Mouse (Mus musculus) heart, embryonic 12.5 days (tissue): Measurements from ENCODE around the gene Rps6ka5. TPM values are rescaled to one million over a fixed set of nuclear protein-coding genes. Genes with fewer than 3 reads are reported as not detected.
A peak's percentile ranks its signal among the peaks of the same experiment; 100 is the strongest.

ENCODE experiments used
- ATAC-seq: fragments of 200-750 bp; cut with Nextera tagmentation; 2 replicates; pipeline ENCODE4 v1.8.0; 2017; ENCODE audit warnings: moderate TSS enrichment, moderate library complexity; ENCODE audit not compliant: insufficient number of reproducible peaks, low FRiP score
- H3K27ac ChIP-seq: fragments of 300-500 bp; sonication (generic); 2 replicates; pipeline ENCODE4 v1.5.1; 2016; ENCODE audit warnings: mild to moderate bottlenecking, moderate library complexity; ENCODE audit not compliant: poor library complexity, severe bottlenecking
- H3K27me3 ChIP-seq: fragments of 300-500 bp; sonication (generic); replicated peaks from 2 replicates; pipeline ENCODE4 v1.6.1; 2016; ENCODE audit warnings: mild to moderate bottlenecking, moderate library complexity
- H3K36me3 ChIP-seq: fragments of 300-500 bp; sonication (generic); 2 replicates; pipeline ENCODE4 v1.6.1; 2016; ENCODE audit warnings: mild to moderate bottlenecking, moderate library complexity
- H3K4me1 ChIP-seq: fragments of 300-500 bp; sonication (generic); replicated peaks from 2 replicates; pipeline ENCODE4 v1.6.1; 2016; ENCODE audit warnings: mild to moderate bottlenecking
- H3K4me2 ChIP-seq: fragments of 300-500 bp; sonication (generic); 2 replicates; pipeline ENCODE4 v1.6.1; 2016; ENCODE audit warnings: mild to moderate bottlenecking, moderate library complexity
- H3K4me3 ChIP-seq: fragments of 300-500 bp; sonication (generic); 2 replicates; pipeline ENCODE4 v1.5.1; 2016; ENCODE audit warnings: mild to moderate bottlenecking
- H3K9ac ChIP-seq: fragments of 300-500 bp; sonication (generic); 2 replicates; pipeline ENCODE4 v1.6.1; 2016; ENCODE audit warnings: mild to moderate bottlenecking, moderate library complexity
- H3K9me3 ChIP-seq: fragments of 300-500 bp; sonication (generic); replicated peaks from 2 replicates; pipeline ENCODE4 v1.6.1; 2016; ENCODE audit warnings: mild to moderate bottlenecking, moderate library complexity
- WGBS: fragments of 180-500 bp; shearing (Covaris S2); methylation state at CpG from one replicate; pipeline ENCODE4 v1.1.7; 2016; 5-methylcytosine and 5-hydroxymethylcytosine counted together
- polyA plus RNA-seq: library from polyadenylated mRNA; unstranded; fragments of >200 nt; fragmentation: Nextera tagmentation; extraction: Ambion mirVana; gene quantifications from 2 replicates; pipeline ENCODE4 v1.2.1, GENCODE M21; 2016

The Rps6ka5 gene
- polyA plus RNA-seq, 1 experiment from 2014 or later: 5.4 TPM

DNA sequence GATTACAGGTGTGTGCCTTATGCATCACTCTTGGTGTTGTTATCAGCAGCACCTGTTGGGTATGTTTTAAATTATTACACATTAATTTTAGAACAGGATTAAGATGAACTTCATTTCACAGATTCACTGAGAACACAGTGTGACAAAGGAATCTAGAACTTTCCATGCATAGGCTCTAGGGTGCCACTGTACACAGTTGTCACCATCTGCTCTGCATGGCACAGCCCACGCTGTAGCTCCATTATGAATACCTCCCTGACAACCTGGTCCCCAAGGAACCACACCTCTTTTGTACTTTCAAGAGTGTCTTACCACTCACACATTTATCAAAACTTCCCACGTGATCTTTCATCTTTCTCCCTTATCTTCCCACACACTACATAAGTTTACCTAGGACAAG is 140.2 kb downstream of the Rps6ka5 start:
- Histone ChIP-seq H3K4me3 (no peak overlapping the region), H3K9ac (no peak overlapping the region), H3K9me3 (no peaks in the 10 kb centered on the region), H3K4me2 (no peak overlapping the region), H3K27me3 (no peaks in the 10 kb centered on the region), H3K36me3 (no peaks in the 10 kb centered on the region), H3K27ac (no peak overlapping the region), H3K4me1 (no peaks in the 10 kb centered on the region)
- 79% methylated on average over 2 of the region's 2 CpGs for WGBS
- ATAC-seq: no peak

DNA sequence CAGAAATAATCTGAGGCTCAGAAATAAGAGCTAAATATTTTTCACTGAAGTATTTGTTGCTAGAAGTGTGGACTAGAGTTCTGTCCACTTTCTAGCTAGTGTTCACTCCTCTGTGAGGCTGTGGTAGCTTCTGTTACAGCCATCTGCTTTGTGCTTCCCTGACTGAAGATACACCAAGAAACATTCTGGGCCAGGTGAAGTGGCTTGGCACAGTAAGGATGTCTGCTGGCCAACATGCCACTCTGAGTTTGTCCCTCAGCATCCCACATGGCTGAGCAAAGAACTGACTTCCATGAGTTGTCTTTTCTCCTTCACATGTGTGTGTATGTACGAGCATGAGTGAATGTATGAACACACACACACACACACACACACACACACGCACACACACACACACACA is 147.6 kb downstream of the Rps6ka5 start:
- Histone ChIP-seq H3K9ac (no peak overlapping the region), H3K4me2 (no peak overlapping the region), H3K27me3 (no peaks in the 10 kb centered on the region), H3K4me1 (no peaks in the 10 kb centered on the region), H3K9me3 (no peaks in the 10 kb centered on the region), H3K36me3 (no peaks in the 10 kb centered on the region), H3K27ac (no peak overlapping the region), H3K4me3 (no peak overlapping the region)
- 78% methylated on average over 2 of the region's 2 CpGs for WGBS
- no peak for ATAC-seq

DNA sequence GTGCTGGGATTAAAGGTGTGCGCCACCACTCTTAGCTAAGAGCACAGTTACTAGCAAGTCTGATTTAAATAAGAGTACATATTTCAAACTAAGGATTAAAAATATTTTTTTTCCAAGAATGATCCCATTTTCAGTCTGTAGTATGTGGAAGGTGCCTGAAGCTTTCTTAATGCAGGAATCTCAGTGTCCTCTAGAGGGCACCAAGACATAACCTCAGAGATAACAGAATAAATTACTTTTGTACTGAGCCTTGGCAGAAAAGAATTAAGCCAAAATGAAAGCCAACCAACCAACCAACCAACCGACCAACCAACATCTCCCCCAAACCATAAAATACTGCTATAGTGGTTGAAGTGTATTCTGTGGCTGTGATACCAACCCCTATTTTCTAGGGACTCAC is 148.5 kb downstream of the Rps6ka5 start:
- Histone ChIP-seq H3K27me3 (no peaks in the 10 kb centered on the region), H3K9ac (no peak overlapping the region), H3K9me3 (no peaks in the 10 kb centered on the region), H3K27ac (no peak overlapping the region), H3K4me2 (no peak overlapping the region), H3K36me3 (no peaks in the 10 kb centered on the region), H3K4me3 (no peak overlapping the region), H3K4me1 (no peaks in the 10 kb centered on the region)
- 46% methylated on average over 2 of the region's 2 CpGs for WGBS
- ATAC-seq: no peak

DNA sequence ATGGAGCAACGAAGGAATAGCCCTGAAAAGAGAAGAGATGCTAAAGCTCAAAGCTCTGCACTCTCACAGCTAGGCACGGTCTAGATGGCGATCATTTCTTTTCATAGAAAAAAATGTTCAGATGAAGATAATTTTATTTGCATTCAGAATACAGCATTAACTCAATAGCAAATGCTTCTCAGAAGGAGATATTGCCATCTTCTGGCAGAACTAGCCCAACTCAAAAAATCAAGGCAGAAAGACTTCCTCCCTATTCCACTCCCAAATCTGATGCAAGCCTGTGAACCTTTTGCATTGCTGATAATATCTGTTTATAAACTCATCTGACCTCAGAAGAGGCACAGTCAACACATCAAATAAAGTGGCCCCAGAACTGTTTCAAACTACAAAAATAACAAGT is 151.0 kb downstream of the Rps6ka5 start:
- Histone ChIP-seq H3K4me3 (no peak overlapping the region), H3K27me3 (no peaks in the 10 kb centered on the region), H3K36me3 (0 out of 2 replicates have a peak, but pooled peaks cover 3% of the 10 kb centered on the region), H3K9me3 (no peaks in the 10 kb centered on the region), H3K4me1 (no peaks in the 10 kb centered on the region), H3K27ac (no peak overlapping the region), H3K4me2 (no peak overlapping the region), H3K9ac (no peak overlapping the region)
- no peak for ATAC-seq
- 86% methylated on average over 3 of the region's 3 CpGs for WGBS

DNA sequence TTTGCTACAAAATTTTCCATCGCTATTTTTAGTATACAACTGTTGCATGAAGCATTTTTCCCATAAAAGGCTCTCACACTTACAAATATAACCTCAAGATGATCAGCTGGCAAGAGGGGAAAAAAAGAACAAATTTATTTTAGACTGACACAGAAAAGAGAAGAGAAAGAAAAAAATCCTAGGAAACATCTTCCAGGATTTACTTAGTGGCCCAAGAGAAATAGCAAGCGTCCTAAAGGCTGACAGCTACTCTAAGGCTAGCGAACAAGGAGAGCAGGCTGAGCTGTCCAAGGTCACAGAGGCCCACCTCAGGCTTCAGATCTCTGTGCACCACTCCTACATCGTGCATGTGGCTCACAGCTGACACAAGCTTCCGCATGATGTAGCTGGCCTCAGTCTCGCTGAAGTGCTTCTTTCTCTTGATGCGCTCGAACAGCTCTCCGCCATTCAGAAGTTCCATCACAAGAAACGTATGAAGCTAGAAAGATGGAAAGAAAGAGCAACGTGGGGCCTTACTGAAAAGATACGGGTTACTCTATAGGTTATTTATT is 156.2 kb downstream of the Rps6ka5 start:
- Histone ChIP-seq H3K4me1 (no peaks in the 10 kb centered on the region), H3K36me3 (0 out of 2 replicates have a peak, but pooled peaks cover 3% of the 10 kb centered on the region), H3K9ac (no peak overlapping the region), H3K9me3 (no peaks in the 10 kb centered on the region), H3K27me3 (no peaks in the 10 kb centered on the region), H3K4me3 (no peak overlapping the region), H3K27ac (peak overlapping the region; percentile 51; the same call in 1 of the 2 replicates), H3K4me2 (no peak overlapping the region)
- no peak for ATAC-seq
- 63% methylated on average over 12 of the region's 12 CpGs for WGBS

DNA sequence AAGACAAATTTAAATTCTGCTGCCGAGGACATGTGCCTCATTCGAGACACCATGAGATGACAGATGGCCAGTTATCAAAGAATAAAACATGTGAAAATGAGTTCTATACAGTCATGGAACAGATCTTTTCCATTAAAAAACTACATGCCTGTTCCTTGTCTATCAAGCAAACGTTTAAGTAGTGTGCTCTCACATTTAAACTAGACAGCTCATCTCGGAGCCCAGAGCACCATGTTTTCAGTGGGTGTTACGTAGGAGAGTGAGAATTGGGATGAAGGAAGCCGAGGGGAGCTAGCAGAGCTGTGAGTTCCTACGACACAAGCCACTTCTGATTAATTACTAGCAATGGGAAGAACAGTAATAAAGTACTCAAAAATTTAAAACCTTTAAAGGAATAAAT is 158.0 kb downstream of the Rps6ka5 start:
- WGBS: 83% methylated on average over 7 of the region's 7 CpGs
- no peak overlapping the region for H3K4me2 ChIP-seq
- ATAC-seq: no peak
- no peak overlapping the region for H3K4me3 ChIP-seq
- H3K27me3 ChIP-seq: no peaks in the 10 kb centered on the region
- H3K9ac ChIP-seq: no peak overlapping the region
- H3K4me1 ChIP-seq: no peaks in the 10 kb centered on the region
- H3K9me3 ChIP-seq: no peaks in the 10 kb centered on the region
- H3K27ac ChIP-seq: no peak overlapping the region
- 0 out of 2 replicates have a peak, but pooled peaks cover 3% of the 10 kb centered on the region for H3K36me3 ChIP-seq

DNA sequence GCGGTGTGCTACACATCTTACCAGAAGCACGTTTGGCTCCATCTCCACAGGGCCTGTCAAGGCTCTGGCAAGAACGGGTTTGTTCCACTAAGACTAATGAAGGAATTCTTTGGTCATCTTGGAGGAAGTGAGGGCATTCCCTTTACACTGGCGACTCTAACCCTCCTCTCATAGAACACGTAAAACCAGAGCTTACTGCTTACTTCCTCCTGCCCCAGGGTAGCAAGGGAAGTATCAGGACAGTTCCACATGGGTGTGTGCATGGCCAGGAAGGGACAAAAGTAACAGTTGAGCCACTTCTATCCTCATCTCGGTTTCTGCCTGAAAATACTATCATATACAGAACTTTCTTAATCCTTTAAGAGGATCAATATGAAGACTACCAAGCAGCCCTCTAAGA is 158.7 kb downstream of the Rps6ka5 start:
- Histone ChIP-seq H3K4me3 (no peak overlapping the region), H3K9ac (no peak overlapping the region), H3K9me3 (no peaks in the 10 kb centered on the region), H3K4me2 (no peak overlapping the region), H3K27ac (no peak overlapping the region), H3K4me1 (no peaks in the 10 kb centered on the region), H3K27me3 (no peaks in the 10 kb centered on the region), H3K36me3 (peaks cover 5% of the 10 kb centered on the region; the same call in 1 of the 2 replicates)
- WGBS: 75% methylated on average over 6 of the region's 6 CpGs
- ATAC-seq: no peak

DNA sequence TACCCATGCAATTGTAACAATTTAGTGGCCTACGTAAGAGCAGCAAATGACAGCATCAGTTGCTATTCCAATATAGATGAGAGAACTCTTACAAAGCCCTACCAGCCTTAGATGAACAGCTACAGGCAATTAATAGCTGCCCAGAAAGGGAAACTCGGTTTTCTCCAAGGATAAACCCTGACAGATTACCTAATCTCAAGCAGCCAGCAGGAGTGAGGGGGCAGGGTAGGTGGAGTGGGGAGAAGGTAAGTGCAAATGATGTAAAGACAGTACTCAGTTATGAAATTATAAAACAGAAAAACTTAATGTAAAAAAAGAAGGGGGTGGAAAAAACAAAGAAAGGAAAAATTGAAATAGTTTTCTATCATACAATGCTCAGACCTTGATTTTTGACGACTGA is 159.2 kb downstream of the Rps6ka5 start:
- WGBS: 66% methylated on average over 3 of the region's 3 CpGs
- no peak for ATAC-seq

DNA sequence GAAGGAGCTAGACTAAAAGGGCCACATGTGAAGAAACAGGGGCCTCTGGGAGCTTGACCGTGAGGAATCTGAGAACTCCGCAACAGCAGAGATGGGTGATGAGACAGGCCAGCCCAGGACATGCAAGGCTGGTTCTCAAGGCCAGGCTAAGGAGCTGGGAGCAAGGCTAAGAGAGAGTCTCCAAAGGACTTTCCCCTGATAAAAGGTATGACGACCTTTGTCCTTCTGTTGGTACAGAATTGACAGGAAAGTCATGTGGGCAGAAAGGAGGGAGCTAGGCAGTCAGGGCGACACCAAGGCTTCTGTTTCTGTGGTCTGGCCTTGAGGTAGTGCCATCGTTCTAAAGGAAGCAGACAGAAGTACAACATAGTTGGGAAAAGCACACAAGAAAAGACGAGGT is 173.1 kb downstream of the Rps6ka5 start:
- H3K4me2 ChIP-seq: no peak overlapping the region
- no peaks in the 10 kb centered on the region for H3K27me3 ChIP-seq
- H3K4me1 ChIP-seq: peaks cover under 1% of the 10 kb centered on the region; the same call in 1 of the 2 replicates
- ATAC-seq: no peak
- 81% methylated on average over 6 of the region's 6 CpGs for WGBS
- H3K4me3 ChIP-seq: no peak overlapping the region
- H3K9ac ChIP-seq: no peak overlapping the region
- H3K36me3 ChIP-seq: peaks cover 8% of the 10 kb centered on the region
- H3K9me3 ChIP-seq: no peaks in the 10 kb centered on the region
- H3K27ac ChIP-seq: no peak overlapping the region

More for the DNA sequence above, 159.2 kb downstream of the Rps6ka5 start:
- H3K4me3 ChIP-seq: no peak overlapping the region
- no peaks in the 10 kb centered on the region for H3K9me3 ChIP-seq
- peaks cover 7% of the 10 kb centered on the region; the same call in 1 of the 2 replicates for H3K36me3 ChIP-seq
- no peak overlapping the region for H3K4me2 ChIP-seq
- H3K4me1 ChIP-seq: no peaks in the 10 kb centered on the region
- no peak overlapping the region for H3K9ac ChIP-seq
- no peak overlapping the region for H3K27ac ChIP-seq
- no peaks in the 10 kb centered on the region for H3K27me3 ChIP-seq

DNA sequence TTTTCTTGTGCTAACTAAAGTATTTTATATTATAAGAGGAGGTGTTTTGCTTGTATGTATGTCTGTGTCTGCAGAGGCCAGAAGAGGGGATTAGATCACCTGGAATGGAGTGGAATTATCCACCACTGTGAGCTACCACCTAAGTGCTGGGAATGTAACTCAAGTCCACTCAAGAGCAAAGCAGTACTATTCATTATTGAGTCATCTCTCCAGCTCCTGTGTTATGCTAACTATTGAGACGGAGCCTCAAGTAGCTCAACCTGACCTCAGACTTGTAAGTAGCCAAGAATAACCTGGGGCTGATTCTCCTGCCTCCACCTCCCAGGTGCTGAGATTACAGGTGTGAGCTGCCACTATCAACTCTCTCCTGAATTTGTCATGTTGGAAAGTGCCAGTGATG is 174.8 kb downstream of the Rps6ka5 start:
- H3K4me2 ChIP-seq: no peak overlapping the region
- no peaks in the 10 kb centered on the region for H3K27me3 ChIP-seq
- H3K9me3 ChIP-seq: no peaks in the 10 kb centered on the region
- no peaks in the 10 kb centered on the region for H3K4me1 ChIP-seq
- no peak for ATAC-seq
- peaks cover 8% of the 10 kb centered on the region for H3K36me3 ChIP-seq
- H3K4me3 ChIP-seq: no peak overlapping the region
- no peak overlapping the region for H3K27ac ChIP-seq
- WGBS: 68% methylated on average over 1 of the region's 1 CpGs
- H3K9ac ChIP-seq: no peak overlapping the region

DNA sequence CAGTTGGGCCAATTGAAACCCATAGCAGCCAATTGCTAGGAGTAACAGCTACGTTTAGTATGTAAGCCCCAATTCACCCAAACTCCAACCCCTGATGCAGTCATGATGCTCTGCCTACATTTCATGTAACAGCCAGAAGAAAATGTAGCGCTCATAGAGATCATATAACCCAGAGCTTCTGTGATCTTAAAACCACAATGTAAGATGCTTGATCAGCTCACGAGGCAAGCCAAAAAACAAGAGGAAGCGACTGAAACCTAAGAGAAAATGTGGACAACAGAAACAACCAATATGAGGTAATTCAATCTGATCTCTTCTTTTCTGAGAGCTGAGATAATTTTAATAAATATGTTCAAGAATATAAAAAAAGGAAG is 182.6 kb downstream of the Rps6ka5 start:
- Histone ChIP-seq H3K9ac (no peak overlapping the region), H3K4me2 (no peak overlapping the region), H3K4me3 (no peak overlapping the region), H3K36me3 (no peaks in the 10 kb centered on the region), H3K27me3 (no peaks in the 10 kb centered on the region), H3K27ac (no peak overlapping the region), H3K4me1 (peaks cover 8% of the 10 kb centered on the region), H3K9me3 (no peaks in the 10 kb centered on the region)
- whole genome bisulfite sequencing: 85% methylated on average over 4 of the region's 4 CpGs
- ATAC-seq: no peak
